9 mouse cellular contexts compared by ENCODE assay signal in the genomic region with DNA sequence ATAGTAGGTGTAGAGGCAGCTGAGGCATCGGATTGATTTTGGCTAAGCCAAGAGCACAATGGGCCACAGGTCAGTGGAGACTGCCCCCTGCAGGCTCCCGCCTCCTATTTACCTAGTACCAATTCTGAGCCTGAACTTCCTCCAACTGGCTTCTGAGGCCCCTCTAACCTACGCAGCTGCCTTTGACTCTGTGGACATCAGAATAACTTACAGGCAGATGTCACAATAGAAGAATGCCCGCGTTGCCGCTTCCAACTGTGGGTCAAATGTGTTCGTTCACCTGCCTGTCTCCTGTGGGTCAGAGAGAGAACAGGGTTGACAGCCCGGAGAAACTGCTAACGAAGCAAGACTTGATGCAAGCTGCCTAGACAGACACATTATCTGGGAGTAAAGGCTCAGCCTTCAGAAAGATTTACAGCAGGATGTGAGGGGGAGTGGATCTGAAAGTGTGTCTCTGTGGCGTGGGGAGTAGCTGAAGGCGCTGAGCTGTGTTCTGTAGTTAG.
DNase-seq lines count a peak whose midpoint lies in the region; ATAC-seq and TF ChIP-seq lines count a peak whose summit lies in the region.
"Had no signal": no experiment of that assay in that cellular context is flagged by ENCODE, and none has a peak within 500 bp of the region (broad histone marks: within the 10 kb centered on the region; RNA-seq: fewer than 3 reads in every experiment).

No protein-coding gene starts in this region.

- peaks cover 21% of the 10 kb centered on the region for H3K4me1 ChIP-seq in hindbrain, embryonic 10.5 days (replicated peaks)
- 0 out of 2 replicates have a peak, but pooled peaks cover 4% of the 10 kb centered on the region for H3K4me1 ChIP-seq in hindbrain, embryonic 16.5 days (ENCODE audit: control insufficient read depth, insufficient read depth, low read depth, low read length)
- no peaks in the 10 kb centered on the region; the same call in none of the 2 replicates for H3K4me1 ChIP-seq in kidney, embryonic 14.5 days (ENCODE audit: control insufficient read depth, insufficient read depth, low read length)
- no peaks in the 10 kb centered on the region for H3K4me1 ChIP-seq in liver, embryonic 14.5 days (replicated peaks; ENCODE audit: control insufficient read depth in 2 of 2, insufficient read depth in 2 of 2, low read length in 1 of 2)
- no peaks in the 10 kb centered on the region for H3K4me1 ChIP-seq in neural tube, embryonic 14.5 days (ENCODE audit: control insufficient read depth, insufficient read depth, low read length)

- TF ChIP-seq EP300 in liver, embryonic 14.5 days (IDR thresholded peaks at IDR 0.05; ENCODE audit: low read depth) = no peak

- peak; percentile 67 for DNase-seq in hindbrain, embryonic 10.5 days (ENCODE audit: low spot score)
- peak; percentile 65 for DNase-seq in adrenal gland, postnatal 10 days
- peak; percentile 35 for DNase-seq in embryo, embryonic 11.5 days (ENCODE audit: low read depth, low spot score)
- peak in 1 of 3 experiments; percentile 13 for DNase-seq in liver, embryonic 14.5 days (ENCODE audit: low read depth in 3 of 3, low spot score in 3 of 3)
- DNase-seq in yolk sac, embryonic 10.5 days (ENCODE audit: low spot score) = peak; percentile 43

- peak overlapping the region; percentile 70 for H3K27ac ChIP-seq in hindbrain, embryonic 10.5 days
- no peak overlapping the region for H3K27ac ChIP-seq in hindbrain, embryonic 16.5 days (ENCODE audit: low read depth, low read length)
- no peak overlapping the region; the same call in 1 of the 2 replicates for H3K27ac ChIP-seq in kidney, embryonic 14.5 days (ENCODE audit: low read depth, low read length)
- H3K27ac ChIP-seq in liver, embryonic 14.5 days = no peak overlapping the region
- H3K27ac ChIP-seq in neural tube, embryonic 14.5 days (ENCODE audit: low read depth, low read length) = no peak overlapping the region
- H3K27ac ChIP-seq: limb, embryonic 12.5 days had no signal

- H3K27me3 ChIP-seq in hindbrain, embryonic 10.5 days (ENCODE audit: insufficient read depth, poor library complexity, severe bottlenecking) = no peaks in the 10 kb centered on the region
- H3K27me3 ChIP-seq in hindbrain, embryonic 16.5 days (replicated peaks; ENCODE audit: control insufficient read depth, insufficient read depth, low read length) = no peaks in the 10 kb centered on the region
- H3K27me3 ChIP-seq in kidney, embryonic 14.5 days (ENCODE audit: control insufficient read depth, insufficient read depth, low read length) = no peaks in the 10 kb centered on the region
- H3K27me3 ChIP-seq in liver, embryonic 14.5 days (ENCODE audit: control insufficient read depth, insufficient read depth, low read length) = no peaks in the 10 kb centered on the region
- H3K27me3 ChIP-seq in neural tube, embryonic 14.5 days (ENCODE audit: control insufficient read depth, insufficient read depth, low read length) = no peaks in the 10 kb centered on the region
- H3K27me3 ChIP-seq: limb, embryonic 12.5 days had no signal

- H3K36me3 ChIP-seq in hindbrain, embryonic 10.5 days = no peaks in the 10 kb centered on the region
- no peaks in the 10 kb centered on the region for H3K36me3 ChIP-seq in hindbrain, embryonic 16.5 days (ENCODE audit: control insufficient read depth, insufficient read depth, low read length)
- H3K36me3 ChIP-seq in kidney, embryonic 14.5 days (ENCODE audit: control insufficient read depth, insufficient read depth, low read length) = no peaks in the 10 kb centered on the region
- H3K36me3 ChIP-seq in liver, embryonic 14.5 days (replicated peaks; ENCODE audit: control insufficient read depth, insufficient read depth, low read depth) = no peaks in the 10 kb centered on the region
- no peaks in the 10 kb centered on the region for H3K36me3 ChIP-seq in neural tube, embryonic 14.5 days (ENCODE audit: control insufficient read depth, insufficient read depth, low read length)
- H3K36me3 ChIP-seq: limb, embryonic 12.5 days had no signal

- no peak overlapping the region for H3K4me2 ChIP-seq in hindbrain, embryonic 16.5 days (ENCODE audit: low read length)
- H3K4me2 ChIP-seq in kidney, embryonic 14.5 days (replicated peaks; ENCODE audit: low read depth, low read length) = no peak overlapping the region
- no peak overlapping the region for H3K4me2 ChIP-seq in liver, embryonic 14.5 days (ENCODE audit: low read depth)
- no peak overlapping the region for H3K4me2 ChIP-seq in neural tube, embryonic 14.5 days (ENCODE audit: low read depth, low read length)
- H3K4me2 ChIP-seq: limb, embryonic 12.5 days had no signal

- no peak overlapping the region for H3K9ac ChIP-seq in hindbrain, embryonic 16.5 days (ENCODE audit: low read depth, low read length)
- H3K9ac ChIP-seq in kidney, embryonic 14.5 days (ENCODE audit: low read depth, low read length) = no peak overlapping the region
- no peak overlapping the region for H3K9ac ChIP-seq in liver, embryonic 14.5 days (replicated peaks)
- H3K9ac ChIP-seq in neural tube, embryonic 14.5 days (replicated peaks; ENCODE audit: low read depth, low read length) = no peak overlapping the region
- H3K9ac ChIP-seq: limb, embryonic 12.5 days had no signal

- no peak overlapping the region; the same call in 1 of the 2 replicates for H3K4me3 ChIP-seq in hindbrain, embryonic 10.5 days
- H3K4me3 ChIP-seq in hindbrain, embryonic 16.5 days (ENCODE audit: low read length) = no peak overlapping the region
- H3K4me3 ChIP-seq in kidney, embryonic 14.5 days (ENCODE audit: low read length) = no peak overlapping the region
- no peak overlapping the region for H3K4me3 ChIP-seq in liver, embryonic 14.5 days (ENCODE audit: insufficient read depth in 1 of 2, low read depth in 2 of 2, low read length in 2 of 2)
- no peak overlapping the region for H3K4me3 ChIP-seq in neural tube, embryonic 14.5 days (ENCODE audit: low read depth, low read length)
- H3K4me3 ChIP-seq: limb, embryonic 12.5 days had no signal

- no peak; the same call in 1 of the 2 replicates for ATAC-seq in hindbrain, embryonic 16.5 days
- ATAC-seq in kidney, embryonic 14.5 days (ENCODE audit: low FRiP score, low TSS enrichment) = peak; percentile 92
- ATAC-seq in liver, embryonic 14.5 days (ENCODE audit: insufficient read depth) = no peak
- peak; percentile 46; the same call in 1 of the 2 replicates for ATAC-seq in neural tube, embryonic 14.5 days (ENCODE audit: low read depth)

- 29% methylated on average over 11 of the region's 11 CpGs for WGBS in hindbrain, embryonic 10.5 days
- 23% methylated on average over 11 of the region's 11 CpGs for WGBS in hindbrain, embryonic 16.5 days
- WGBS in kidney, embryonic 14.5 days = 6% methylated on average over 11 of the region's 11 CpGs
- 18% methylated on average over 11 of the region's 11 CpGs for WGBS in liver, embryonic 14.5 days (ENCODE audit: insufficient replicate concordance)
- 15% methylated on average over 11 of the region's 11 CpGs for WGBS in neural tube, embryonic 14.5 days

- H3K9me3 ChIP-seq in hindbrain, embryonic 10.5 days = no peaks in the 10 kb centered on the region
- H3K9me3 ChIP-seq in hindbrain, embryonic 16.5 days (ENCODE audit: control insufficient read depth, low read length) = no peaks in the 10 kb centered on the region
- H3K9me3 ChIP-seq in kidney, embryonic 14.5 days (ENCODE audit: control insufficient read depth, low read length) = no peaks in the 10 kb centered on the region
- no peaks in the 10 kb centered on the region for H3K9me3 ChIP-seq in liver, embryonic 14.5 days (ENCODE audit: control insufficient read depth, low read length)
- no peaks in the 10 kb centered on the region for H3K9me3 ChIP-seq in neural tube, embryonic 14.5 days (ENCODE audit: control insufficient read depth, low read length)
- H3K9me3 ChIP-seq: limb, embryonic 12.5 days had no signal

- TF ChIP-seq CTCF in liver, embryonic 14.5 days (IDR thresholded peaks at IDR 0.05; ENCODE audit: low read depth) = peak; percentile 68

Comparison
In these comparisons a context has a peak if more than half of its experiments do, and no peak if none do; other contexts are left out.
1. ATAC-seq: peak in kidney, embryonic 14.5 days (single experiment) and neural tube, embryonic 14.5 days (single experiment); none in hindbrain, embryonic 16.5 days (single experiment) and liver, embryonic 14.5 days (single experiment).